Mouse (Mus musculus) urinary bladder, postnatal 14 days (tissue): ENCODE data around the gene Acaca.
"Not testable (repeated sequence)": the region's sequence is repeated elsewhere in the genome, so short reads cannot be mapped to it uniquely, and the experiment has no call there.

Experiments used
- DNase-seq: peaks from one replicate; pipeline ENCODE4 v3.0.0; 2021; ENCODE audit warnings: low spot score

Acaca gene

DNA sequence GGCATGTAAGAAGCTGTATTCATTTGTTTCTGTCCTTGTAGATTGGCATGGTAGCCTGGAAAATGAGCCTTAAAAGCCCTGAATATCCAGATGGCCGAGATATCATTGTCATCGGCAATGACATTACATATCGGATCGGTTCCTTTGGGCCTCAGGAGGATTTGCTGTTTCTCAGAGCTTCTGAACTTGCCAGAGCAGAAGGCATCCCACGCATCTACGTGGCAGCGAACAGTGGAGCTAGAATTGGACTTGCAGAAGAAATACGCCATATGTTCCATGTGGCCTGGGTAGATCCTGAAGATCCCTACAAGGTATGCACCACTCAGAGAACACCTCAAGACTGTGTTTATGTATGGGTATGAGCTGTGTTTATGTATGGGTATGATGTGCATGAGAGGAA lies 208.8 kb downstream of the Acaca start:
- DNase-seq = not testable (repeated sequence)

DNA sequence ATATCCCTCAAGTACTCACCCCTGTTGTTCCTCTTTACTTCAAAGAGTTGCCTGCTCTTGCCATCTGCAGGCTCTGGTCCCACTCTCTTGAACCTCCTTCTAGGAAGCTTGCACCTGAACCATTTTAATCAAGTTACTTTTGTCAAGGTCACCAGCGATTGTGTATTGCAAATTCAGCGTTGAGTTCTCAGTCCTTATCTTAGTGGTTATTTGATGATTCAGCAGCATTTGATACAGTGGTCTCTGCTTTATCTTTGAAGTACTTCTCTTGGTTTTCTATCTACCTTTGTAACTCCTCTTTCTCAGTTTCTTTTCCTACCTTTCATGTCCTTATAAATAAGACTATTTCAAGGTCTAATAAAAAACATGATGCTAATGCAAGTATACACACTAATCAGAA lies 211.2 kb downstream of the Acaca start:
- DNase-seq = no peak

DNA sequence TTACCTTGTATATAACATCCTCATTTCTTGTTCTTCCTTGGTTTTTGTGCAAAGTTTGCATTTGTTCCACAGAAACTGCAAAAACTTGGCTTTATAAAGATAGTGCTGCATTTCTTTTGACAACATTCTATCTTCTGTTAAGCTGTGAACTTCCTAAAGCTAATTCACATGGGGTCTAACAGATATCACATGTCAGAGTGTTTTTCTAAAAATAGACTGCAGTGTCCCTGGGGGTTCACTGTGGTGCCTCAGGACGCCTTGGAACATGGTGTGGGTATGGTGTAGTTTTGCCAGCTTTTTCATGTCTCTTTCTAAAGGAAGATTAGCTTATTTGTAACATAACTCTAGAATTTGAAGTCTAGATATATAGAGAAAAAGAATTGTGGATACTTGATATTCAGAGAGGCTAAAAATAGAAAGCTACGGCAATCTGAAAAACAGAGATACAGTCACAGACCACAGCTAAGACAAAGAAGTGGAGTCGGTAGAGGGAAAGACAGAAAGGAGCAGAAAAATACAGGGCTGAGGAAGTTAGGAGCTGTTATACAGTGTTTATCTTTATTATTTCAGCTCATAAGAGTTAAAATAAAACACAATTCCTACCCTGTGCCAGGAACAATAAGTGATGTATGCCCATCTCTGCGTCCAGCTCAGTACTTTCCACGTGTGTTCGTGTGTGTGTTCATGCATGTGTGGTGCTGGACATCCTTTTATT lies 215.2 kb downstream of the Acaca start:
- no peak for DNase-seq

DNA sequence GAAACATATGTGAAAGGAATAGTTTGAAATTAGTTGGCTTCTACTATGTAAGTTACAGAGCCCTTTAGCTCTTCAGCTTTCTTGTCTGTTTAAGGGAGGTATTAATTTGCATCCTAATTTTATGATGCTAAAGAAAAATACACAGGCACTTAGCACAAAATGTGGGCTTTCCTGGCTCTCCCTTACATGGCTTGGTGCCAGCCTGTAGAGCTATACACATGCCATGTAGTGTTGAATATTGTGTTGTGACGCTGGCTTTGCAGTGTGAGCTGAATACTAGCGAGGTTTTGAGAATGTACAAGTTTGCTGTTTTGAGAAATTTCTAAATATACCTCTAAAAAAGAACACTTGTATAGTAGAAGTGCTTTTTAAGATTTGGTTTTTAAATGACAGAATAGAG lies 218.3 kb downstream of the Acaca start:
- no peak for DNase-seq

GRCm38 (mm10) chr11:84348843-84349825 lies 219.7 kb downstream of the Acaca start:
- no peak for DNase-seq

- no peak for DNase-seq
Measured at GRCm38 (mm10) chr11:84351150-84351549, 221.7 kb downstream of the Acaca start.

GRCm38 (mm10) chr11:84353058-84353726 lies 223.7 kb downstream of the Acaca start:
- no peak for DNase-seq

DNA sequence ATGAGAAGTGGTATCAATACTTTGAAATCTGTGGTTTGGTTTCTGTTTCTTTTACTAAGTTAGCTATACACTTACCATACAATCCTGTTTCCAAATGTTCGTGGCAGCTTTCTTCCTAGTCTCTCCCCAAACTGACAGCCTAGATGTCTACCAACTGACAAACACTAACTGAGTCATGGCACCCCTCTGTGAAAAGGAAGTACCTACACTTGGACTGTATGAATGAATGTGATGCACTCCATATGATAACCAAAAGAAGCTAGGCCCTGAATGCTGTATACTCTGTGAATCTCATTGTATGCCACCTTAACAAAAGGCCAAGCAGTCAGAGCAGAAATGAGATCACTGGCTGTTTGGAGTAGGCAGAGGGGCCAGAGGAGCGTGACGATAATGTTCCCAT lies 227.8 kb downstream of the Acaca start:
- DNase-seq = no peak

DNA sequence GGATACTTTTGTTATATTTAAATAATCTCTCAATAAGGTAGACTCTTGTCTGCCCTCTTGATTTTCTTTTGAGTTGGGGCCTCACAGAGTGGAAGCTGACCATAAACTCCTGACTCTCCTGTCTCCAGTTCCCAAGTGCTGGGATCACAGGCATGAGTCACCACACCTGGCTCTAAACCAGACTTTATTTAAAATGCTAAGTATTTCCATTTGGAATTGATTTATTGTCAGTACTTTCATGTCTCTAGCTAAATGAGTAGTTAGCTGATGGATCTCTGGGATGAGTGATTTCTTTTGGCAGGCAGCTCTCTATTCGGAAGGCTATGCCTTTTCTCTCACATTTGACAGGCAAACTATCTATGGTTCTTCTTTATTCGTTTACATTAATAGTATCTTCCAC lies 228.3 kb downstream of the Acaca start:
- DNase-seq = no peak

- no peak for DNase-seq
Measured at GRCm38 (mm10) chr11:84361551-84361950, 232.1 kb downstream of the Acaca start.

- DNase-seq = no peak
Measured at GRCm38 (mm10) chr11:84362633-84363243, 233.3 kb downstream of the Acaca start.

DNA sequence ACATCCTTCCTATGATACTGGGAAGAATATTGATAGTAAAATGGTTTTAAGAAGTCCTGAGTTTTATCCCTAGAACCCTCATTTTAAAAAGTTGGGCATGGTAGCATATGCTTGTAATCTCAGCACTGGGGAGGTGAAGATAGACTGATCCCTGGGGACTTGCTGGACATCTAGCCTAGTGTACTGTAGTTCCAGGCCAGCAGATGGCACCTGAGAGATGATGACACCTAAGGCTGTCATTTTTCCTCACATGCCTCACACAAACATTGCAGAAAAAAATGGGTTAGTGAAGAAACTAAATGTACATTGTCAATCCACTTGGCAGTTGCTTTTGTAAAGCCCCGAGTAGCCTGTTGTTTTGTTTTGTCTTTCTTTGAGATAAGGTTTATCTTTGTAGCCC lies 235.8 kb downstream of the Acaca start:
- DNase-seq = no peak

GRCm38 (mm10) chr11:84368902-84369301 lies 239.4 kb downstream of the Acaca start:
- no peak for DNase-seq

DNA sequence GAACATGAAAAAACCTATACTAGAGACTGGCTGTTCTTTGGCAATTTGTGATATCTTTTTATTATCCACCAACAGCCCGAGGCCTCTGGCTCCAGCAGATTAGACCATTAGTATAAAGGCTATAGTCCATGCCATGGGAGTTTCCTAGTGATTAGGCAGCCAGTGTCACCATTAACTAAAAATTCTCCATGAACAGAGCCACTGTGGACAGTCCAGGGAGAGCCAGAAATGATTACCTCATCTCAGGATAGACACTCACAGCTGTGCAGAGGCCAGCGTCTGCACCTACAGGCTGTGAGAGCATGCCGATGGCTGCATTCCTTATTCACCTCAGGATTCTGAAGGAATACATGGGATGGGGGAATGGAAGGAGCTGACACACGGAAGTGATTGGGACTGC lies 243.7 kb downstream of the Acaca start:
- no peak for DNase-seq

DNA sequence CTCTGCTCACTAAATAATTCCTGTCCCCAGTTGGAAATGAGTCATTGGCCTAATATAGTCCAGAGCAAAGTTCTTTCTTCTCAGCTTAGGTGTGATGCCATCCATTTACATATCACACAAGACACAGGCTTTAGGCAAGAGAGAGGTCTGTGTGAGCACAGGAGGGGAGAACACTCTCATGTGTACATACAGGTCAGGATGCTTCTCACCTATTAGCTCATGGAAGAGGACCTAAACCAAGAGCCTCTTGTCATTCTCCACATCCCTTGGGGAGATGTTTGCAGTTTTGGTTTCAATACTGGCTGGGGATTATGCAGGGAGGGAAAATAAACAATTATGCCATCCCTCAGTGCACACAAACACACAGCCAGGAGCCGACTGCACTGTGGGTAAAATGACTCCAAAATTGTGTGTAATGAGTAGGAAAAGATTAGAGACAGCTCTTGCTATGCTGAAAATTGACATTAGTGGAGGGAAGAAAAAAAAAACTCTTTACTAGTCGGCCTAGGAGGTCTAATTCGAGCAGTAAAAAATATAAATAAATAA lies 246.6 kb downstream of the Acaca start:
- no peak for DNase-seq

- DNase-seq = no peak
Measured at GRCm38 (mm10) chr11:84376510-84377365, 247.3 kb downstream of the Acaca start.

DNA sequence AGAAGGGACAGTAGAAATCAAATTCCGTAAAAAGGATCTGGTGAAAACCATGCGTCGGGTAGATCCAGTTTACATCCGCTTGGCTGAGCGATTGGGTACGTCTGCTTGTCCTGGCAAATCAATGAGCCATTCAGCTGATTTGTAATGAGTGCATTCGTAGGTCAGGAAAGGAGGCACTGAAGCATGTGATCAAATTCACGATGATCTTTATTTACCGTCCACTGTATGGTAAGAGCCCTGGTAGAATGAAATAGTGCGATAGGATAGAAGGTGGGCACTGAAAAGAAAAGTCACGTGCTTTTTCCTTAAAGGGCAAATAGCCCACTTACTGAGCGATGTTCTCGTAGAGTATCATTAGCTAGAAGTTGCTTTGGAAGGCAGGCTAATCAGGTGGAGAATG lies 253.0 kb downstream of the Acaca start:
- DNase-seq = no peak

DNA sequence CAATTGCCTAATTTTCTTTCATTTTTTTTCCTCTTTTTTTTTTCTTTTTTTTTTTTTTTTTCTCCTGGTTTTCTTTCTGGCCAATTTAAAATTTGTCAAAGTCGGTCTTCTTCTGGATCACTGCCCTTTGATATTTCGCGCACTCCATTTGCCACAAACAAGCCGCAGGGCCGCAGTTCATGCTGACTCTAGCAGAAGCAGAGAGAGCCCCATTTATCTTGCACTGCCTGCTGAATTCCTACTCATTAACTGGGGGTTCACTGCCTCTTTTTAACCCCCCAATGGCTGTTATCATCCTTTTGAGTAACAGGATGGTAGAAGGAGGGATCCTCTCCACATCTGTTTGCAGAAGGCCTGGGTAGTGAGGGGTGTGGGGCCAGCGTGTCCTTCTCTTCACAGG lies 254.4 kb downstream of the Acaca start:
- DNase-seq = no peak

DNA sequence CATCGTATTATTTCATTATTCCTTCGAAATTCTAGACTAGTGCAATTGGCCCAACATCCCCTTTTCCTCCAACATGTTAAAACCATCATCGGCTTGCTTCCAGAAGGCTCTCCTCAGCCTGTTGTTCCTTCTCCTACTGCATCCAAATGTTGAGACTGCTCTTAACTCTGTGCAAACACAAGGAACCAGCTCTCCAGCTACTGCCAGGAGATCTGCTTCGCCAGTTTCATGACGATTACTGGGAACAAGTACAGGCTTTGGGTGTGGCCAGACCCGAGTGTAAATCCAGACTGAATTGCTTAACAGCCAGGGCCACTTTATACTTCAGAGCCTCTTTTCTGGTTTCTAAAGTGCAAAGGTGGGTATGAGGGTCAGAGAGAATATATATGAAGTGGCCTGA lies 259.9 kb downstream of the Acaca start:
- DNase-seq = peak; percentile 34

DNA sequence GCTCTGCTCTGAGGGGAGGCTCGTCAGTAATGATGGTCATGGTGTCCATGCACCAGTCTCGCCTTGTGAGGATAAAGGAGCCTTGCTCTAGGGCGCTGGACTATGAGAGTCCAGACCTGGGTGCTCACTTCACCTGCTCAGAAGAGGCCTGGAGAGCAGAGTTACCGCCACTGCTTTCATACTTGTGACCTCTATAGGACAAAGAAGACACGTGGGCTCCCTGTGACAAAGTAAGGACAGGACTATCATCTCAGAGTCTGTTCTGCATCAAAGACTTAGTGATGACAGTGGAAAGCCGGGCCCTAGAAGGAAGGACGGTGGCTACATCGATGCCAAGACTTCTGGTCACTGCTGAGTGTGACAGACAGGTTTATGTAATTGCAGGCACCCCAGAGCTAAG lies 261.7 kb downstream of the Acaca start:
- DNase-seq = no peak

DNA sequence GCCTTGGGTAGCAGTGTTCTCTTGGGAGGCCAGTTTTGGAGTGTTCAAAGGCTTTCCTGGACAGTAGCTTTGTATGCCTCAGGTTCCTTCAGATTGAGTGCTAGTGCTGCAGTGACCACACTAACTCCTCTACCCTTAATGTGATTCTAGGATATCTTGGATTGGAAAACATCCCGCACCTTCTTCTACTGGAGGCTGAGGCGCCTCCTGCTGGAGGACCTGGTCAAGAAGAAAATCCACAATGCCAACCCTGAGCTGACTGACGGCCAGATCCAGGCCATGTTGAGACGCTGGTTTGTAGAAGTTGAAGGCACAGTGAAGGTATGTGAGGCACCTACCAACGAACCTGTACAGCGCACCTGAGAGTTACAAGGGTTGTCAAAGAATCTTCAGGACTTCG lies 262.6 kb downstream of the Acaca start:
- DNase-seq = not testable (repeated sequence)
